Comparison of ENCODE assay signal across 9 mouse cellular contexts in the genomic region with DNA sequence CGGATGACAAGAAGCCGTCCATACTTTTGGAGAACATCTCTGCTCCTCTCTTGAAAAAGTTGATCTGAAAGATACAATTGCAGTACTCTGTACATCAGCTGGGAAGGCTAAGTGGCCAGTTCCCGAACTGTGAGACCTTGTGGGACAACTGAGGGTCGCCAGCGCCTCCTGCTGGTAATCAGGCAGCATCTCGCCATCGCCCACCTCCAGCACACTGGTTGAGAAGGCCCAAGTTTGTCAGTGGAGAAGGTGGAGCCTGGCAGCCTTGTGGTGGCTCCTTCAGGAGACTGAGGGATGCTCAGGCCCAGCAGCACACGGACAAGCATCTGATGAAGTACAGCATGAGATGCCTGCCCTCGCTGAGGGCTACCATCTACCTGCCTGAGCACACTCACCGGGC. TPM values are rescaled to one million over a fixed set of nuclear protein-coding genes. Genes with fewer than 3 reads are reported as not detected.
DNase-seq lines count a peak whose midpoint lies in the region; ATAC-seq and TF ChIP-seq lines count a peak whose summit lies in the region.
"Had no signal": no experiment of that assay in that cellular context is flagged by ENCODE, and none has a peak within 500 bp of the region (broad histone marks: within the 10 kb centered on the region; RNA-seq: fewer than 3 reads in every experiment).

No protein-coding gene starts in this region.

- TF ChIP-seq POLR2A in testis, adult 2 months (IDR thresholded peaks at IDR 0.05; ENCODE audit: control insufficient read depth, low read depth, low read length): no peak

- ATAC-seq in megakaryocyte, adult 5-6 weeks (ENCODE audit: poor library complexity, severe bottlenecking): peak; percentile 72

- H3K36me3 ChIP-seq in testis, adult 2 months (ENCODE audit: control insufficient read depth, insufficient read depth, low read length): no peaks in the 10 kb centered on the region; the same call in 1 of the 2 replicates

- H3K4me3 ChIP-seq in testis, adult 2 months (ENCODE audit: control insufficient read depth, low read depth, low read length): no peak overlapping the region
- H3K4me3 ChIP-seq: liver, embryonic 15.5 days had no signal

- TF ChIP-seq CTCF in testis, adult 2 months (IDR thresholded peaks at IDR 0.05; ENCODE audit: control insufficient read depth, insufficient read depth, insufficient replicate concordance, low read depth, low read length): peak; percentile 66; the same call in 1 of the 2 replicates

- peaks cover 5% of the 10 kb centered on the region; the same call in 1 of the 2 replicates for H3K4me1 ChIP-seq in testis, adult 2 months (ENCODE audit: control insufficient read depth, insufficient read depth, low read length)
- H3K4me1 ChIP-seq: liver, embryonic 15.5 days had no signal

- H3K27me3 ChIP-seq in testis, adult 2 months (ENCODE audit: control insufficient read depth, insufficient read depth, low read length): no peaks in the 10 kb centered on the region
- H3K27me3 ChIP-seq: liver, embryonic 15.5 days had no signal

- H3K27ac ChIP-seq in testis, adult 2 months (ENCODE audit: control insufficient read depth, insufficient read depth, low read depth, low read length): no peak overlapping the region
- H3K27ac ChIP-seq: liver, embryonic 15.5 days had no signal

- intact Hi-C loops in gastrocnemius, postnatal 14 days (cut with DNase I; ENCODE audit: low total_unique reads): no loop called here
- intact Hi-C loops in left cerebral cortex, postnatal 14 days (cut with DNase I): no loop called here

- peak; percentile 25 for DNase-seq in gastrocnemius, postnatal 14 days
- no peak for DNase-seq in gastrocnemius, postnatal 4 days (ENCODE audit: low spot score in 2 of 2)
- DNase-seq in testis, postnatal 14 days (ENCODE audit: low spot score): no peak
- DNase-seq in embryo, embryonic 10 days (ENCODE audit: low spot score): peak; percentile 74
- no peak for DNase-seq in left cerebral cortex, postnatal 14 days (ENCODE audit: low spot score in 2 of 2)
- DNase-seq in layer of hippocampus, adult 11-12 months (ENCODE audit: low spot score): no peak

RNA-seq across cellular contexts. Expression of gene Appl2, which starts 31.2 kb away (rescaled TPM):
- 10 to 100 TPM; 14.2 to 15.8 TPM for total RNA-seq in gastrocnemius, postnatal 14 days (2021)
- total RNA-seq in gastrocnemius, postnatal 4 days (2021): 10 to 100 TPM; 32.8 to 45.6 TPM
- 22.5 and 30.7 TPM in 2 replicates for polyA plus RNA-seq in testis, adult 2 months (2012; rRNA removed)
- 11.7 and 13.7 TPM in 2 replicates for total RNA-seq in megakaryocyte, adult 5-6 weeks (2015)
- 27.1 and 28.1 TPM in 2 replicates for total RNA-seq in megakaryocyte, adult 5-6 weeks (2017)
- 10 to 100 TPM; 41.8 to 45.2 TPM for total RNA-seq in left cerebral cortex, postnatal 14 days (2021)

Comparison
In these comparisons a context has a peak if more than half of its experiments do, and no peak if none do; other contexts are left out.
1. DNase-seq: peak in gastrocnemius, postnatal 14 days (single experiment) and embryo, embryonic 10 days (single experiment); none in gastrocnemius, postnatal 4 days (0 of 2), testis, postnatal 14 days (single experiment), left cerebral cortex, postnatal 14 days (0 of 2) and layer of hippocampus, adult 11-12 months (single experiment).